In the genomic region with DNA sequence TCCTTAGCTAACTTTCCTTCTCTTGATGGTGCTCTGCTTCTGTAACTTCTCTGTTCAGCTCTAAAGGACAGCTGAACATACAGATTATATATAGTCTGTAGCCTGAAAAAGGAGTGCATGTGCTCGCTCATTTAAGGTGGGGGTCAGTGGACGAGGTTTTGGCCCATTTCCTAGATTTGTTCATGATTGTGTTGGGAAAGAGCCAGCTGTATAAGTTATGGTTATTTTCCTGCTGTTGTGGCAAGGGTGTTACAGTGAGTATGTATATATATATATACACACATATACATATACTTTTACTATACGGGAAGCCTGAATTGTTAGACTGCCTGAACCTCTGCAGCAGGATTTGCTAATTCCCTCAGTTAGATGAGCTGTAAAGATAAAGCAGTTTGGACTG, we compare ENCODE assay signal across 23 mouse cellular contexts.
"Had no signal": no experiment of that assay in that cellular context is flagged by ENCODE, and none has a peak within 500 bp of the region (broad histone marks: within the 10 kb centered on the region; RNA-seq: fewer than 3 reads in every experiment).

No protein-coding gene starts in this region.

- H3K4me2 ChIP-seq: limb, embryonic 13.5 days; liver, embryonic 12.5 days; liver, embryonic 15.5 days; midbrain, embryonic 12.5 days; neural tube, embryonic 12.5 days; neural tube, embryonic 15.5 days had no signal

- H3K9me3 ChIP-seq: limb, embryonic 10.5 days; limb, embryonic 13.5 days; liver, embryonic 12.5 days; liver, embryonic 15.5 days; midbrain, embryonic 12.5 days; neural tube, embryonic 12.5 days; neural tube, embryonic 15.5 days had no signal

- H3K27me3 ChIP-seq: limb, embryonic 13.5 days; liver, embryonic 12.5 days; liver, embryonic 15.5 days; midbrain, embryonic 12.5 days; neural tube, embryonic 12.5 days; neural tube, embryonic 15.5 days had no signal

- H3K9ac ChIP-seq: limb, embryonic 13.5 days; liver, embryonic 12.5 days; liver, embryonic 15.5 days; midbrain, embryonic 12.5 days; neural tube, embryonic 12.5 days; neural tube, embryonic 15.5 days had no signal

- H3K27ac ChIP-seq: layer of hippocampus, adult 2 months; limb, embryonic 10.5 days; limb, embryonic 13.5 days; liver, embryonic 12.5 days; liver, embryonic 15.5 days; macrophage; midbrain, embryonic 12.5 days; neural tube, embryonic 12.5 days; neural tube, embryonic 15.5 days; stomach, postnatal 0 days had no signal

- ATAC-seq: intestine, postnatal 0 days; liver, embryonic 12.5 days; lung, postnatal 0 days had no signal

- H3K36me3 ChIP-seq: midbrain, embryonic 12.5 days had no signal

- H3K4me3 ChIP-seq: layer of hippocampus, adult 2 months; limb, embryonic 10.5 days; limb, embryonic 13.5 days; liver, embryonic 12.5 days; liver, embryonic 15.5 days; midbrain, embryonic 12.5 days; neural tube, embryonic 12.5 days; neural tube, embryonic 15.5 days had no signal

- DNase-seq: kidney, adult 8-10 months; kidney, postnatal 10 days; layer of hippocampus, adult 9-11 months; liver; lung, adult 18-20 months; right cerebral cortex, adult 18-20 months; right cerebral cortex, postnatal 14 days; right cerebral cortex, postnatal 4 days; thymus, adult 2 months; thymus, postnatal 14 days; thymus, postnatal 4 days had no signal
